Mouse (Mus musculus) heart, adult 8-10 months (tissue): ENCODE data around the gene Txn1. TPM values are rescaled to one million over a fixed set of nuclear protein-coding genes. Genes with fewer than 3 reads are reported as not detected.

Experiments used
- DNase-seq: peaks from one replicate; pipeline ENCODE4 v3.0.0; 2022; ENCODE audit warnings: low spot score
- total RNA-seq, 4 experiments: library from RNA; stranded (reverse); gene quantifications; 2 replicates each; pipeline ENCODE4 v1.2.4; 2022

The Txn1 gene
- 100 to 1,000 TPM; 104 to 107 (median 106) TPM for total RNA-seq

GRCm38 (mm10) chr4:57956029-57956960, at the start of gene Txn1:
Gene Txn1 (minus strand): TSS chr4:57956411.
- DNase-seq: peak; percentile 96

GRCm38 (mm10) chr4:58003501-58003900, 47.3 kb upstream of the Txn1 start:
- no peak for DNase-seq

DNA sequence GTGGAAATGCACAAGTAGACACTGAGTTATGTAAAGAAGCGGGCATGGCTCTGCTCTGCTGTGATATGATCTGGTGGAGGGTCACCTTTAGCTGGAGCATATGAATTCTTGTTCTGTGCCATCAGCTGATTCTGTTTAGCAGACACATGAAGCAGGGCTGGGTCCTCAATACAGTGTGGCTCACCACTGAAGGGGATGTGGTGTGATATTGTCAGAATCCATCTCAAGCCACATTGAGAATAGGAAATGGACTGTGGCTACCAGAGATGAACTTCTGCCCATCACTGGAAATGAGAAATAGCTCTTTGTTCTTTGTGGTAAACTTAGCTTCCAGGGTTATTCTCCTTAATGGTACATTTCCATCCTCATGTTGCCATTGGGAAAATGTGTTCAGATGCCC, 35.2 kb upstream of the Txn1 start:
- DNase-seq: no peak

DNA sequence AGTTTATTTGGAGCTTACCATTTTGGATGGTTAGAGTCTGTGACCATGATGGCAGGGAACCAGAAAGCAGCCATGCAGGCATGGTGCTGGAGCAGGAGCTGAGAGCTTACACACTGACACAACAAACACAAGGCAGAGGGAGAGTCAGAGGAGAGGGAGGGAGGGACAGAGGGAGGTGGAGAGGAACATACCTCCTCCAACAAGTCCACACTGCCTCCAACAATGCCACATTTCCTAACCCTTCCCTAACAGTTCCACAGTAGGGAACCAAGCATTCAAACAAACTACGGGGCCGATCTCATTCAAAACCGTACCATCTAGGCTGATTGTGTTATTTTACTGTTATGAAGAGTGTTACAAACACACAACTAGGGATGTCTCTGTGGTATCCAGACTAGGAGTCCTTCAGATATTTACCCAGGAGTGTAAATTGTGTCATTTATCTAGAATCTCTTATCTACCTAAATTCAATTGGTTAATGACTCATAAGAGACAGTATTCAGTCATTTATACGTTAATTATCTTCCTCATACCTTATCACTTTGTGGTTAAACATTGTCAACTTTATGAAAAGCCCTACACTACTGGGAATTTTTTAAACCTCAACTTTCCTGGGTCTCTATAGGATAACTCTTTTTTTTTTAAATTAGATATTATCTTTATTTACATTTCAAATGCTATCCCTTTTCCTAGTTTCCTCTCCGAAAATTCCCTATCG, 18.3 kb upstream of the Txn1 start:
- no peak for DNase-seq

GRCm38 (mm10) chr4:57973592-57974268, 17.5 kb upstream of the Txn1 start:
- DNase-seq: no peak

DNA sequence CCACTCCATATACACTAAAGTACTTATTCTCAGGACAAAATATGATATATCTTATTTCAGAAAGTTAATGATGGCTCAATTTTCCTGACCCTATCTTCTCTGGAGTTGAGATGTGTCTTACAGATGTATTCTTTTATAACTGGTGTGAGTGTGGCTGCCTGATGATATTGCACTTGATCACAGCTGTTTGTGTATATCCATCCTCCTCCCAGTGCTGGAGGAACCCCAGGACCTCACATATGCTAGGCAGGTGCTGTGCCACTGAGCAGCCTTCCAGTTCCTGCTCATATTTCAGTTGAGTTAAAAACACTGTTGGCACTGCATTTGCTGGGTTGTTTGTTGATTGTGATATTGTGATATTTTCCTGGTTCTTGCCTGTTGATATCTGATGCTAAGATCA, 14.1 kb upstream of the Txn1 start:
- no peak for DNase-seq

DNA sequence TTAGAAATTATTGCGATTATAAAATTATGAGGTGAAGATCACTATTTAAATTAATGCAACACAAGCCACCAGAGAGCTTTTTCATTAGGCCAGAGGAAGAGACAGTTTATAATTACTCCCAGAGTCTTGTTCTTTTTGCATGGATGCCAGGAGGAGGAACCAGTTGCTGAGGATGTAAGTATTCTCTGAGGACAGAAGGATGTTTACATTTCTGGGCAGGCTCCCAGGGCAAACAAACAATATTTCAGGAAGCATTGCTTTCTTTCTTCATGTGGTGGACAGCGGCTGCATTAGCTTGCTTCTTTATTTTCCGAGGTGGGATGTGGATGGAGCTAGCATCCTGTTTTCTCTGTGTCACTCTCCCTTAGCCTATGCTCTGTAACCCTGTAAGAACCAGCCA, 11.0 kb upstream of the Txn1 start:
- no peak for DNase-seq

DNA sequence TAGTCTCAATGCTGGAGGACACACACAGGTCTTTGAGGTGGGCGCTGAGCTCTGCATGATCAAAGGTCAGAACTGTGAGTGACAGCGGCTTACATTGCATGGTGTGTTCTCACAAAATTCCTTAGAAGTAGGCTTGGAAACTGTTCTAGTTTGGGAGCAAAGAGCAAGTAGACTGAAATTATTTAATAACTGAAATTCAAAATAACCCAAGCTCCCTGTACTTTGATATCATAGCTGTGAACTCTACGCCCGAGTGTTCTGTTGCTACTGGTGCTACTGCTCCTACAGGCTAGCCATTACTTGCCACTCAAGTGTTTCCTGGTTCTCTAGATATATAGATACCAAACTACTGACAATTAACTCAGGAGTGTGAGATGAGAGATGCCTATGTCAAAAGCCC, 9.3 kb upstream of the Txn1 start:
- no peak for DNase-seq

DNA sequence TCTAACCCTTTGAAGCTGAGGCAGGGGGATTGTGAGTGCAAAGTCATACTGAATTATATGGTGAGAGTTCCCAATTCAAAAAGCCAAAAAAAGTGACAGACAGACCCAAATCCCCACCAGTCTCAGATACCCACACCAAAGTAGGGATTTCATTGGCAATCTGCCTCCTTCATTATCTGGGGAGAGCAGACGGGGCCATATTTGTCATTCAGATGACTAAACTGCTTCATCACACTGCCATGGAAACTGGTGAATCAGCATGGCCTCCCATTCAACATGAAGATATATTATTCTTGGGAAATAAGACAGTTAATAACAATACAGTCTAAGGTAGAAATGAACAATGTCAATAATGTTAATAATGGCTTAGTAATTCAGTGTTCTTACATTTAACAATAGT, 7.9 kb upstream of the Txn1 start:
- no peak for DNase-seq

DNA sequence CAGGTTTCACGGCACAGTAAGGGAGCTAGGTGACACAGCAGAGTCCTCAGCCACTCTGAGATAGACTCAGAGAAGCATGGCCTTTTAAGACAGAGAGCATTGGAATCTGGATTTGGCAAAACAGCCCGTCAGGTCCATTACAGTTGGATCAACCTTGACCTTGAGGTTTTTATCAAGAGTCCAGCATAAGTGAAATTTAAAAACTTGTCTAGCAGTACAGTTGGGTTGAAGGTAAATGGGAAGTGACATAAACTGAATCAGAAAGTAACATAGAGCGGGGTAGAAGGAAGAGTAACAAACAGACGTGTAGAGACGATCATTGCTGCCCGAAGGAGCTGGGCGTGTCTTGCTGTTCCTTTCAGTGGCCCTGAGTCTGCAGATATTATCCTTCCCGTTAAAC, 2.8 kb upstream of the Txn1 start:
- DNase-seq: no peak

DNA sequence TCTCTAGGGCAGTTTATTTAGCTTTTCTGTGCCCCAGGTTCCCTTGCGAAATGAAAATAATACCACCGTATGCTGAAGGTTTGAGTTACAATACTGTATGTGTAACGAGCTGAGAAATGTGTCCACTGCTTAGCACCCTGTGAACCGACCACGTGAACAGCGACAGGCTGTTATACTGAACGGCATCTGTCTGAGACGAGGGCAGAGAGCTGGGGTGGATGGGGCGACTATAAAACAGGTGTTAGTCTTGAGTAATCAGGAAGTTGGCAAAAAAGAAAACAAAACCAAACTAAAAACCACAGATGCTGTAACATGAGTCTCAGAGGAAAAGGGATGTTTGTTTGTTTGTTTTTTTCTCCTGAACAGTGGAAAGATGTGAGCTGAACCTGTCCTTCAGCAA, 1.9 kb upstream of the Txn1 start:
- no peak for DNase-seq

DNA sequence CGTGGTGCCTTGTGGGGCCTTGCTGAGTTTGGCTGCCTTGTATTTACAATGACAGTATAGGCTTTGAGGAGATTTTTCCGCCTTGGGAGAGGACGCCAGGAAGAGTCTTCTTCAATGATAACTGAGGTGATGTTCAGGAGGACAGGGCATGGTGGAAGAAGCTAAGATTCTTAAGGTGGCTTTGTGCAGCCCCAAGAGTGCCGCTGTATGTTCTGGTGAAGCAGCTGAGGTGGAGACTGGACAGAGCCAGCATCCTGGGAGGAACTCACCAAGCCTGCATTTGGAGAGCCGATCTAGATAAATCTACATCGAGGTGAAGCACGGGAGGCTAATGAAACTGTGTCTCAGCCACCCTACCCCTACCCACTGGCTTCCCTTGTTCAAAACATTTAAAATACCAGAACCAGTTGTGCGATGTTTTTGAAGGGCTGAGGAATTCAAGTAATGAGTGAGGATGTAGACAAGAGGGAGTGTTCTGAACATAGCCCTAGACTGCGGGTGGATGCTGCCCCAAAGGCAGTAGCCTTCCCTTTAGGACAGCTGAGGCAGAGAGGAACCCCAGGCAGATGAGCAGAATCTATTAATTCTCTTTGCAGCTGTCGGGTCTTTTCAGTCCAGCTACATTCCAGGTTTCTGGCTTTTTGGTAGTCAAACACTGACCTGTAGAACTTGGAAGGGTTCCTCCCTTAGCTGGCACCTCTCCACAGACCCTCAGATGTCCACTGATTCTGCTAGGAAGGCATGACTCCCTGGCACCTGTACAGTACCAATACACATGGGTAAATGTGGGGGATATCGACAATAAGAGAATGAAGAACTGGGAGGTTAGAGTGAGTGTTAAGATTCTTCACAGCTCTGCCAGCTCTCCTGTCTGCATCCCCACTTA, 1.2 kb upstream of the Txn1 start:
- no peak for DNase-seq

DNA sequence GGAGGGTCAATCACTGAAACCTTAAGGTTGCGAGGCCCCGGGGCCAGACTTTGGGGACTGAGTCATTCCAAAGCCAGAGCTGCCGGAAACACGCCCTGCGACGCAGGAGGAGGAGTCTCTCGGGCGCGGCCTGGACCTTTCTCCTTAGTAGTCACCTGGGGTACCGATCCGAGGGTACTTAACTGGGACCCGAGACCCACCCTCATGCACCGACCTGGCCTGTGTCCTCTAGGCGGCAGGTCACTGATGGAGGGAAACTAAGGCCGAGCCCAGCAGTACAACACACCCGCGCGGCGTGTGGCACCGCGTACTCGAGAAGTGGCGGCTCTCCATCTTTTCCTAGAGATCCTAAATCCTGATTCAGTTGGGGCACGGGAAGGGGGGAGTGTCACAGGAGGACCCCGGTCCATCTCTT, 660 bp downstream of the Txn1 start:
- DNase-seq: peak; percentile 77

- DNase-seq: no peak
Observed at GRCm38 (mm10) chr4:57954991-57955390, 1.2 kb downstream of the Txn1 start.

DNA sequence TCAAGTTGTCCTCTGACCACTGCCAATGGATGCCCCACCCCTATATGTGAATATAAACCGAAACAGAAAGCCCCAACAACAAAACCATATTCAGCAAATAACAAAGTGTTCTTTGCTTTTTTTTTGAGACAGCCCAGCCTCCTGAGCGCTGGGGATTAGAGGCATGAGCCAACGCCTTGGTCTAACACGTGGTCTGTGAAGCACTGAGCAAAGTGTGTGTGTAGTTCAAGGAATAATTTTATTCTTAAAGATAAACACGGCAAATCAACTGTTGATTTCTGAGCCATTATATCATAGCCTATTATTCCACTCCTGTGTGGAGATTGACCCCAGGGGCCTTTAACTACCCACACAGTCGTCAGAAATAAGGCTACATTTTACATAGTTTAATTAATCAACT, 1.6 kb downstream of the Txn1 start:
- DNase-seq: no peak

- no peak for DNase-seq
Observed at GRCm38 (mm10) chr4:57953796-57954195, 2.4 kb downstream of the Txn1 start.

DNA sequence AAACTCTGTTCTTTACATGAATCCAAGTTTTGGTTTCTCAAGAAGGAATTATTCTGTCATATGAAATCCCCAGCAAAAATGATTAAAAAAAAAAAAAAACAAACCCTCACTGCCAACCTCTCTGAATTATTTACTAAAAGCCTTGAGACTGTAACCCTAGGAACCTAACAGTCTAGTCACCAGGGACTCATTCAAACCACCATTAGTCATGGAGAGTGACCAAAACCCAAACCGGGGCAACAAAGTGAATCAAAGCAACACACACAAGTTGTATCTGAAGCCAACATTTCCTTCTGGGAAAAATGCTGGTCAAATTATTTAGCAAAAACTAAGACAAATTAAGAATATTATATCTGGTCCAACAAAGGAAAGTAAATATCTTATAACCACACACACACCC, 3.3 kb downstream of the Txn1 start:
- no peak for DNase-seq

DNA sequence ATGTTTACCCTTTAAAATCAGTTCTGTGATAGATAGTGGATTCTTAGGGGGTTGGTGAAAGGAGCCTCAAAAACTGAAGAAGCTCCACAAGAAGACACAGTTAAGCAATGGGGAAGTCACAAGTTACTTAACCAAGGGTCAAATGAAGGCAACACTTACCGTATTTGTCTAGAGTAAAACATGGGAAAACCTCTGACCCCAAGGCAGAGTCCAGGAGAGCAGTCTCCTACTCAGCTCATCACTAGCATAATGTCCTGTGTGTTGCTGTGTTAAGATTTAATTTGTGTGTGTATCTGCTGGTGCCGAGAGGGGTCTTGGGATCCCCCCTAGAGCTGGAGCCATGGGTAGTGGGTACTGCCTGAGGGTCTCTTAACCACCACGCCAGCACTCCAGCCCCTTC, 3.8 kb downstream of the Txn1 start:
- DNase-seq: no peak

DNA sequence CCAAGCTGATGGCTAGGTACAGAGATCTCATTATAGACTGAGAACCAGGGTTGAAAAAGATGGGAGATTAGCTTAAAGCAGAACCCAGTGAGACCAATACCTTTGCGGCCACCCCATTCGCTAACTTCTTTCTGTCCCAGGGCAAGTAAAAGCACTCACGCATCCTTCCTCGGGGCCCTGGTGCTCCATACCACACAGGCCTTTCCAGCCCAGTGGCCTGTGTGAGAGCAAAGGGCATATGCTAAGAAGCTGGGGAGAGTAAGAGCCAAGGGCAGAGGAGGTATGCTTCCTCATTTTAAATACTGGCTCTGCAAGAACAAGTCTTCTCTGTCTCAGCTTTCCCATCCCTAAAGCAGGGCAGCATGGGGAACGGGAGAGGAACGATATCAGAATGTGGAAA, 6.3 kb downstream of the Txn1 start:
- no peak for DNase-seq

DNA sequence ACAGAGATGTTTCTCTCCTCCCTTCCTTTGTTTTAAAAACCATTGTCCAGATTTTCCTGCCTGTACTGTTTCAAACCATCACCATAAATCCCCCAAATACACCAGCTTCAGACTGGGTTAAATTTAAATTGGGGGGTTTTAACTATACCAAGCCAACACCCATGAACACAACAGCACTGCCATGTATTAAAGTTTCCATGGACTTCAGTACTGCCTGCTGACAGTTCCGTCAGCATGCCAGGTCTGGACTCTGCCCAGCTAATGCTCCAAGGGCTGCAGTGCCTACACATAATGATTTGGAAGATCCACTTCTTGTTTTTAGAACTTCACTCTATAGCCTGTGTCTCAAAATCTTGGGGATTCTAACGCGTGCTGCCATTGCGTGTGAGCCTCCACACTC, 8.7 kb downstream of the Txn1 start:
- no peak for DNase-seq

- no peak for DNase-seq
Observed at GRCm38 (mm10) chr4:57947036-57947435, 9.2 kb downstream of the Txn1 start.
